Mouse (Mus musculus) MEL (cell line): ENCODE measurements at regions not wholly inside any gene's neighbourhood (a gene's known extent, or its start where the extent isn't known, plus 50 kb on each side); places are given as distances from the start of the nearest gene placed in this dataset.

Source experiments
- DNase-seq: peaks from one replicate; pipeline ENCODE4 v3.0.0; 2011; ENCODE audit warnings: low read depth, low spot score
- H3K27ac ChIP-seq: 2 replicates; pipeline ENCODE4 v1.5.1; 2012; ENCODE audit warnings: low read depth, mild to moderate bottlenecking, control low read depth, low read length, moderate library complexity; ENCODE audit not compliant: control insufficient read depth
- H3K27me3 ChIP-seq, 2 experiments: fragments of 150-350 bp in 1 of 2; sonication (generic) in 1 of 2; 2 replicates each; pipeline ENCODE4 v1.6.1; 2012; ENCODE audit warnings: low read length in 2 of 2, mild to moderate bottlenecking in 2 of 2, improper control_type of control experiment in 1 of 2, moderate library complexity in 1 of 2; ENCODE audit not compliant: insufficient read depth in 2 of 2, control insufficient read depth in 1 of 2
- H3K36me3 ChIP-seq, 2 experiments: 2 replicates each; pipeline ENCODE4 v1.6.1; 2012 to 2014; ENCODE audit warnings: low read length in 2 of 2, improper control_type of control experiment in 1 of 2, inconsistent platforms in 1 of 2, mild to moderate bottlenecking in 1 of 2; ENCODE audit not compliant: insufficient read depth in 2 of 2, control insufficient read depth in 1 of 2
- H3K4me1 ChIP-seq, 2 experiments: fragments of 150-350 bp in 1 of 2; sonication (generic) in 1 of 2; 2 replicates each; pipeline ENCODE4 v1.6.1; 2012; ENCODE audit warnings: low read length in 2 of 2, improper control_type of control experiment in 1 of 2, mild to moderate bottlenecking in 1 of 2; ENCODE audit not compliant: insufficient read depth in 2 of 2, control insufficient read depth in 1 of 2
- H3K4me3 ChIP-seq, 2 experiments: fragments of 150-350 bp in 1 of 2; sonication (generic) in 1 of 2; 2 replicates each; pipeline ENCODE4 v1.5.1; 2012; ENCODE audit warnings: low read depth in 2 of 2, low read length in 2 of 2, mild to moderate bottlenecking in 2 of 2, moderate library complexity in 2 of 2, control low read depth in 1 of 2, improper control_type of control experiment in 1 of 2; ENCODE audit not compliant: control insufficient read depth in 1 of 2, insufficient read depth in 1 of 2
- H3K79me2 ChIP-seq: 2 replicates; pipeline ENCODE4 v1.6.1; 2012; ENCODE audit warnings: mild to moderate bottlenecking, low read length, moderate library complexity; ENCODE audit not compliant: control insufficient read depth, poor library complexity, insufficient read depth
- H3K9ac ChIP-seq: 2 replicates; pipeline ENCODE4 v1.6.1; 2012; ENCODE audit warnings: low read depth, mild to moderate bottlenecking, control low read depth, low read length, moderate library complexity; ENCODE audit not compliant: control insufficient read depth, poor library complexity, severe bottlenecking
- H3K9me3 ChIP-seq: fragments of 150-350 bp; sonication (generic); replicated peaks from 2 replicates; pipeline ENCODE4 v1.6.1; 2012; ENCODE audit warnings: mild to moderate bottlenecking, low read length, improper control_type of control experiment, moderate library complexity; ENCODE audit not compliant: insufficient read depth
- BHLHE40 ChIP-seq: IDR thresholded peaks from 2 replicates; pipeline ENCODE4 v1.6.1; 2012; ENCODE audit warnings: low read depth, mild to moderate bottlenecking, inconsistent platforms, low read length, improper control_type of control experiment, borderline replicate concordance
- CHD1 ChIP-seq: IDR thresholded peaks from 2 replicates; pipeline ENCODE4 v1.6.1; 2012; ENCODE audit warnings: low read depth, mild to moderate bottlenecking, inconsistent platforms, low read length, improper control_type of control experiment
- CHD2 ChIP-seq: IDR thresholded peaks from 2 replicates; pipeline ENCODE4 v1.6.1; 2011; ENCODE audit warnings: low read length, improper control_type of control experiment
- CTCF ChIP-seq, 3 experiments: IDR thresholded peaks in 2 of 3; conservative IDR thresholded peaks in 1 of 3; 2 replicates each; pipeline ENCODE4 v1.5.1; 2011 to 2012; ENCODE audit warnings: low read length in 3 of 3, low read depth in 2 of 3, mild to moderate bottlenecking in 2 of 3, improper control_type of control experiment in 1 of 3, inconsistent platforms in 1 of 3, mixed read lengths in 1 of 3, moderate library complexity in 1 of 3; ENCODE audit not compliant: control insufficient read depth in 1 of 3, insufficient read depth in 1 of 3, poor library complexity in 1 of 3, severe bottlenecking in 1 of 3
- E2F4 ChIP-seq: IDR thresholded peaks from 2 replicates; pipeline ENCODE4 v1.6.1; 2011; ENCODE audit warnings: low read depth, low read length, improper control_type of control experiment, borderline replicate concordance
- ELF1 ChIP-seq: IDR thresholded peaks from 2 replicates; pipeline ENCODE4 v1.6.1; 2014; ENCODE audit warnings: low read depth, mild to moderate bottlenecking, inconsistent platforms, low read length, improper control_type of control experiment, moderate library complexity
- EP300 ChIP-seq, 2 experiments: IDR thresholded peaks; 2 replicates each; pipeline ENCODE4 v1.6.1; 2011; ENCODE audit warnings: improper control_type of control experiment in 2 of 2, low read length in 2 of 2, low read depth in 1 of 2, mild to moderate bottlenecking in 1 of 2
- ETS1 ChIP-seq: IDR thresholded peaks from 2 replicates; pipeline ENCODE4 v1.6.1; 2012; ENCODE audit warnings: low read depth, mild to moderate bottlenecking, inconsistent platforms, low read length, improper control_type of control experiment, moderate library complexity
- GABPA ChIP-seq: IDR thresholded peaks from 2 replicates; pipeline ENCODE4 v1.6.1; 2012; ENCODE audit warnings: low read depth, mild to moderate bottlenecking, inconsistent platforms, low read length, improper control_type of control experiment, moderate library complexity
- GATA1 ChIP-seq: IDR thresholded peaks from 2 replicates; pipeline ENCODE4 v1.6.1; 2011; ENCODE audit warnings: low read depth, low read length, improper control_type of control experiment
- HCFC1 ChIP-seq: IDR thresholded peaks from 2 replicates; pipeline ENCODE4 v1.6.1; 2012; ENCODE audit warnings: low read depth, mild to moderate bottlenecking, inconsistent platforms, low read length, improper control_type of control experiment, moderate library complexity
- JUND ChIP-seq: IDR thresholded peaks from 2 replicates; pipeline ENCODE4 v1.6.1; 2011; ENCODE audit warnings: low read depth, mild to moderate bottlenecking, improper control_type of control experiment, low read length
- KAT2A ChIP-seq: conservative IDR thresholded peaks from 2 replicates; pipeline ENCODE4 v1.6.1; 2012; ENCODE audit warnings: low read depth, low read length, improper control_type of control experiment, inconsistent platforms
- MAFK ChIP-seq: IDR thresholded peaks from 2 replicates; pipeline ENCODE4 v1.6.1; 2011; ENCODE audit warnings: low read depth, mild to moderate bottlenecking, low read length, improper control_type of control experiment, borderline replicate concordance
- MAZ ChIP-seq: IDR thresholded peaks from 2 replicates; pipeline ENCODE4 v1.6.1; 2012; ENCODE audit warnings: low read depth, mild to moderate bottlenecking, inconsistent platforms, low read length, improper control_type of control experiment
- MEF2A ChIP-seq: IDR thresholded peaks from 2 replicates; pipeline ENCODE4 v1.6.1; 2014; ENCODE audit warnings: low read depth, mild to moderate bottlenecking, inconsistent platforms, low read length, improper control_type of control experiment; ENCODE audit not compliant: poor library complexity, insufficient replicate concordance, severe bottlenecking; ENCODE audit errors: extremely low read depth
- MYC ChIP-seq: IDR thresholded peaks from 2 replicates; pipeline ENCODE4 v1.6.1; 2011; ENCODE audit warnings: low read depth, mild to moderate bottlenecking, low read length, improper control_type of control experiment, moderate library complexity
- NELFE ChIP-seq: IDR thresholded peaks from 2 replicates; pipeline ENCODE4 v1.6.1; 2011; ENCODE audit warnings: low read depth, low read length, improper control_type of control experiment
- NRF1 ChIP-seq: IDR thresholded peaks from 2 replicates; pipeline ENCODE4 v1.6.1; 2014; ENCODE audit warnings: low read depth, mild to moderate bottlenecking, inconsistent platforms, low read length, improper control_type of control experiment, moderate library complexity; ENCODE audit not compliant: poor library complexity, insufficient read depth, severe bottlenecking
- POLR2A ChIP-seq, 2 experiments: IDR thresholded peaks; 2 replicates each; pipeline ENCODE4 v1.6.1; 2011 to 2012; ENCODE audit warnings: low read length in 2 of 2, mild to moderate bottlenecking in 2 of 2, control low read depth in 1 of 2, improper control_type of control experiment in 1 of 2, low read depth in 1 of 2, moderate library complexity in 1 of 2; ENCODE audit not compliant: control insufficient read depth in 1 of 2, insufficient read depth in 1 of 2, poor library complexity in 1 of 2
- POLR2AphosphoS5 ChIP-seq: IDR thresholded peaks from 2 replicates; pipeline ENCODE4 v1.6.1; 2012; ENCODE audit warnings: low read depth, borderline replicate concordance, mild to moderate bottlenecking, inconsistent platforms, low read length, moderate library complexity, mixed read lengths
- RAD21 ChIP-seq: IDR thresholded peaks from 2 replicates; pipeline ENCODE4 v1.6.1; 2011; ENCODE audit warnings: mild to moderate bottlenecking, low read depth, low read length, improper control_type of control experiment
- SIN3A ChIP-seq: IDR thresholded peaks from 2 replicates; pipeline ENCODE4 v1.6.1; 2012; ENCODE audit warnings: low read length, improper control_type of control experiment, inconsistent platforms
- SMC3 ChIP-seq: IDR thresholded peaks from 2 replicates; pipeline ENCODE4 v1.6.1; 2011; ENCODE audit warnings: low read depth, low read length, improper control_type of control experiment
- TAL1 ChIP-seq: IDR thresholded peaks from 2 replicates; pipeline ENCODE4 v1.6.1; 2012; ENCODE audit warnings: mild to moderate bottlenecking, inconsistent platforms, low read length, moderate library complexity, mixed read lengths
- TCF12 ChIP-seq: IDR thresholded peaks from 2 replicates; pipeline ENCODE4 v1.6.1; 2014; ENCODE audit warnings: low read depth, mild to moderate bottlenecking, inconsistent platforms, low read length, improper control_type of control experiment, moderate library complexity
- UBTF ChIP-seq: IDR thresholded peaks from 2 replicates; pipeline ENCODE4 v1.6.1; 2012; ENCODE audit warnings: low read depth, mild to moderate bottlenecking, inconsistent platforms, low read length, improper control_type of control experiment, moderate library complexity, borderline replicate concordance; ENCODE audit not compliant: insufficient read depth
- ZC3H11A ChIP-seq: IDR thresholded peaks from 2 replicates; pipeline ENCODE4 v1.6.1; 2012; ENCODE audit warnings: low read depth, mild to moderate bottlenecking, inconsistent platforms, low read length, improper control_type of control experiment
- ZKSCAN1 ChIP-seq: IDR thresholded peaks from 2 replicates; pipeline ENCODE4 v1.6.1; 2012; ENCODE audit warnings: low read depth, mild to moderate bottlenecking, inconsistent platforms, low read length, improper control_type of control experiment, moderate library complexity
- ZMIZ1 ChIP-seq: IDR thresholded peaks from 2 replicates; pipeline ENCODE4 v1.6.1; 2012; ENCODE audit warnings: low read depth, mild to moderate bottlenecking, inconsistent platforms, low read length, improper control_type of control experiment, moderate library complexity
- ZNF384 ChIP-seq: IDR thresholded peaks from 2 replicates; pipeline ENCODE4 v1.6.1; 2012; ENCODE audit warnings: low read depth, mild to moderate bottlenecking, inconsistent platforms, low read length, improper control_type of control experiment

DNA sequence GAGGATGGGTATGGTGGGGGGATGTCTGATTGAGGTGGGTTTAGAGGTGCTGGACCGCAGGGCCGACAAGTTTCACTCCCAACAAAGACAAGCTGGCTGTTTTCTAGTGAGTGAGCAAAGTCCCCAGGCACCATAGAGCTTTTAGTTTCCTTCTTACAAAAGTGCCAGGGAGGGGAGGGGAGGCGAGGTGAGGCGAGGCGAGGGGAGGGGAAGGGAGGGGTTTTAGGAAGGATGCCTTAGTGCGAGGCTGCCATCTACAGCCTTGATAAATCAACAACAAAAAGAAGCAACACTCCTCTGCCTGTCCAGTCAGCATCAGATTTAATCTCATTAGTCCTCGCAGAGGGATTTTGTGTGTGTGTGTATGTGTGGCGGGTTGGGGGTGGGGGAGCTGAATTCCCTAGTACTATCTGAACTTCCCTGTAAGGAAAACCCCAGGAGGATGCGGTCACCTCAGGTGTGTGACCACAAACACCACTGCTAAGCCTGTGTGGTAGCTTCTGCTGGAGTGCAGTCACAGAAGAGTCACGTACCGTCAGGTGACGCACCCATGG is 103.8 kb downstream of the Tbx4 start:
- H3K9me3 ChIP-seq, result no peaks in the 10 kb centered on the region
- H3K9ac ChIP-seq, result peak overlapping the region; percentile 40
- H3K4me1 ChIP-seq, result no peaks in the 10 kb centered on the region
- TF ChIP-seq JUND (no peak), E2F4 (no peak), TAL1 (no peak), CTCF (IDR thresholded peaks at IDR 0.05 in 2 of 3, conservative IDR thresholded peaks at IDR 0.05 in 1 of 3; ENCODE audit: control insufficient read depth in 1 of 3, insufficient read depth in 1 of 3, low read depth in 2 of 3, low read length in 3 of 3, poor library complexity in 1 of 3, severe bottlenecking in 1 of 3) (peak in 2 of 3 experiments; percentile 24 to 44; a peak in 3 of 6 replicates), SMC3 (peak; percentile 49), CHD2 (no peak), MAZ (no peak), MEF2A (no peak), BHLHE40 (no peak), SIN3A (no peak), POLR2AphosphoS5 (no peak), MYC (no peak), NELFE (no peak), ZC3H11A (peak; percentile 22; the same call in 1 of the 2 replicates), POLR2A (IDR thresholded peaks at IDR 0.05; ENCODE audit: control insufficient read depth in 1 of 2, insufficient read depth in 1 of 2, low read depth in 1 of 2, low read length in 2 of 2, poor library complexity in 1 of 2) (no peak), RAD21 (peak; percentile 54), GABPA (no peak), ETS1 (no peak), ZMIZ1 (no peak), KAT2A (no peak), EP300 (IDR thresholded peaks at IDR 0.05; ENCODE audit: low read depth in 1 of 2, low read length in 2 of 2) (no peak), UBTF (no peak), MAFK (no peak), TCF12 (no peak), HCFC1 (no peak), ZKSCAN1 (no peak), GATA1 (no peak), CHD1 (no peak), ELF1 (no peak), NRF1 (no peak), ZNF384 (no peak)
- H3K4me3 ChIP-seq, result peak overlapping the region; percentile 43 to 52
- no peak overlapping the region for H3K27ac ChIP-seq
- DNase-seq, result peak; percentile 61
- H3K36me3 ChIP-seq, result no peaks in the 10 kb centered on the region
- H3K79me2 ChIP-seq, result no peaks in the 10 kb centered on the region
- peaks cover 4 to 24% of the 10 kb centered on the region in 2 experiments for H3K27me3 ChIP-seq
